In the genomic region with DNA sequence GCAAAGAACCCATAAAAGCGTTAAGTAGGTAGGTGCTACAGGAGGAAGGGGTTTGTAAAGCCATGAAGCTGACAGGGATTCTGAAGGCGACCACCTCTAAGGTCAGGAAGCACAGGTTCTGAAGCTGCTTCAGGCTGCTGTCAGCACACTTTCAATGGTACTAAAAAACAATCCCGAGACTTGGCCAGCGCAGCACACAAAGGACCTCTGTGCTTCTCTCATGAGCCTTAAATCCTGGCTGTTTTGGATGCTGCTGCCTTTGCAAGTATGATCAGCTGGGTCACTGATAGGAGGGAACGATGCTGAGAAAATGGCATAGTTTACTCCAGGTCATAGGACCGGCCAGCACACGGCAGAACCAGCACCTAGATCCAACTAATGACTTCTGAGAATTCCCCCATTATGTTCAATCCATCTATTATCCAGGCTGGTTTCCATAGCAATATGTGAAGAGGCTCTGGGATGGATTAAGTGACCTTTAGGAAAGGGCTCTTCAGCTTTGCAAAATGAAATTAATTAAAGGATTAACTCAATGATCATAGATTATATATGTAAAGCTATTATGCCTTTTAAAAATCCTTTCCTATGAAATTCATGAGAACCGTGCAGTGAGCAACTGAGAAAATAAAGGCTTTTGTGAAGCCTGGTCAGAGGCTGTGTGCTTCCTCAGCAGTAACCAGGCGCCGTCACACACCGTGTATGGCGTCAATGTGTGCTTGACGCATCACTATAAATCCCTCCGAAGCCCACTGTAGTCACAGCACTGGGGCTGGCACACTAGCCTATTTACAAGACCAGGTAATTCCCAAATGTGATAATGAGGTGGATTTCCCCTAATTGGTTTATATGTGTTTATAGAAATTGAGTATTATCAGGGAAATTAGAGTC, we compare ENCODE assay signal across 19 mouse cellular contexts.
A peak's percentile ranks its signal among the peaks of the same experiment; 100 is the strongest.
DNase-seq lines count a peak whose midpoint lies in the region; ATAC-seq and TF ChIP-seq lines count a peak whose summit lies in the region.
"Had no signal": no experiment of that assay in that cellular context is flagged by ENCODE, and none has a peak within 500 bp of the region (broad histone marks: within the 10 kb centered on the region; RNA-seq: fewer than 3 reads in every experiment).

No protein-coding gene starts in this region.

- no peak for TF ChIP-seq CTCF in layer of hippocampus, adult 2 months (conservative IDR thresholded peaks at IDR 0.05)

- H3K9ac ChIP-seq in forebrain, embryonic 15.5 days (replicated peaks): no peak overlapping the region
- H3K9ac ChIP-seq in neural tube, embryonic 13.5 days: no peak overlapping the region
- H3K9ac ChIP-seq: intestine, embryonic 15.5 days; lung, embryonic 15.5 days; stomach, embryonic 15.5 days had no signal

- H3K4me2 ChIP-seq in forebrain, embryonic 15.5 days (replicated peaks): no peak overlapping the region
- no peak overlapping the region for H3K4me2 ChIP-seq in neural tube, embryonic 13.5 days
- H3K4me2 ChIP-seq: intestine, embryonic 15.5 days; liver, embryonic 11.5 days; lung, embryonic 15.5 days; stomach, embryonic 15.5 days had no signal

- no peak overlapping the region for H3K27ac ChIP-seq in heart, embryonic 10.5 days
- H3K27ac ChIP-seq in forebrain, embryonic 15.5 days (replicated peaks): 0 out of 2 replicates have a peak overlapping the region, but pooled peaks have one; percentile 9
- H3K27ac ChIP-seq in midbrain, embryonic 10.5 days (replicated peaks): no peak overlapping the region
- H3K27ac ChIP-seq in neural tube, embryonic 13.5 days (replicated peaks): no peak overlapping the region; the same call in 1 of the 2 replicates
- H3K27ac ChIP-seq in layer of hippocampus, adult 2 months: no peak overlapping the region
- H3K27ac ChIP-seq: gastrocnemius, adult 2 months; intestine, embryonic 15.5 days; lung, embryonic 15.5 days; stomach, embryonic 15.5 days had no signal

- H3K4me3 ChIP-seq in heart, embryonic 10.5 days: no peak overlapping the region
- no peak overlapping the region for H3K4me3 ChIP-seq in forebrain, embryonic 15.5 days
- no peak overlapping the region for H3K4me3 ChIP-seq in midbrain, embryonic 10.5 days
- H3K4me3 ChIP-seq in neural tube, embryonic 13.5 days: no peak overlapping the region
- no peak overlapping the region for H3K4me3 ChIP-seq in layer of hippocampus, adult 2 months
- H3K4me3 ChIP-seq: gastrocnemius, adult 2 months; intestine, embryonic 15.5 days; lung, embryonic 15.5 days; stomach, embryonic 15.5 days had no signal

- peak; percentile 69; the same call in 1 of the 2 replicates for ATAC-seq in forebrain, embryonic 15.5 days (replicated peaks)
- peak; percentile 85 for ATAC-seq in neural tube, embryonic 13.5 days (ENCODE audit: low read depth)
- ATAC-seq: intestine, embryonic 15.5 days had no signal

- WGBS in heart, embryonic 10.5 days: 91% methylated on average over 14 of the region's 14 CpGs
- 16% methylated on average over 14 of the region's 14 CpGs for WGBS in forebrain, embryonic 15.5 days
- 42% methylated on average over 14 of the region's 14 CpGs for WGBS in midbrain, embryonic 10.5 days
- 52% methylated on average over 14 of the region's 14 CpGs for WGBS in neural tube, embryonic 13.5 days

- no peaks in the 10 kb centered on the region for H3K9me3 ChIP-seq in heart, embryonic 10.5 days
- H3K9me3 ChIP-seq in forebrain, embryonic 15.5 days: no peaks in the 10 kb centered on the region
- H3K9me3 ChIP-seq in midbrain, embryonic 10.5 days (replicated peaks): peaks cover 5% of the 10 kb centered on the region; the same call in 1 of the 2 replicates
- H3K9me3 ChIP-seq in neural tube, embryonic 13.5 days: no peaks in the 10 kb centered on the region
- H3K9me3 ChIP-seq: intestine, embryonic 15.5 days; lung, embryonic 15.5 days; stomach, embryonic 15.5 days had no signal

- peak; percentile 19 for DNase-seq in heart, embryonic 10.5 days (ENCODE audit: low spot score)
- DNase-seq in heart, postnatal 4 days: no peak
- peak; percentile 23 for DNase-seq in midbrain, embryonic 10.5 days (ENCODE audit: low spot score)
- DNase-seq in c-Kit-positive CD71-positive TER-119-positive erythroid progenitor cells, embryonic 14.5 days (ENCODE audit: low spot score): no peak
- DNase-seq in layer of hippocampus, adult 2 months (ENCODE audit: low spot score in 2 of 2): no peak
- DNase-seq in spleen, adult 18-20 months: no peak
- DNase-seq: adrenal gland, adult 2 months; B cell, adult 2 months; cerebellum, adult 2 months; gastrocnemius, adult 2 months; heart, adult 18-20 months; kidney, postnatal 25 days; left cerebral cortex, postnatal 4 days had no signal

- H3K27me3 ChIP-seq in heart, embryonic 10.5 days (ENCODE audit: insufficient read depth, poor library complexity, severe bottlenecking): no peaks in the 10 kb centered on the region
- H3K27me3 ChIP-seq in forebrain, embryonic 15.5 days: no peaks in the 10 kb centered on the region
- H3K27me3 ChIP-seq in midbrain, embryonic 10.5 days (ENCODE audit: low read depth, poor library complexity, severe bottlenecking): peaks cover 67% of the 10 kb centered on the region
- no peaks in the 10 kb centered on the region for H3K27me3 ChIP-seq in neural tube, embryonic 13.5 days
- H3K27me3 ChIP-seq: intestine, embryonic 15.5 days; lung, embryonic 15.5 days; stomach, embryonic 15.5 days had no signal

- peaks cover 24% of the 10 kb centered on the region; the same call in 1 of the 2 replicates for H3K36me3 ChIP-seq in heart, embryonic 10.5 days
- H3K36me3 ChIP-seq in forebrain, embryonic 15.5 days: no peaks in the 10 kb centered on the region
- peaks cover 33% of the 10 kb centered on the region for H3K36me3 ChIP-seq in midbrain, embryonic 10.5 days
- peaks cover 18% of the 10 kb centered on the region; the same call in 1 of the 2 replicates for H3K36me3 ChIP-seq in neural tube, embryonic 13.5 days
- H3K36me3 ChIP-seq: intestine, embryonic 15.5 days; stomach, embryonic 15.5 days had no signal

- H3K4me1 ChIP-seq in heart, embryonic 10.5 days: 0 out of 2 replicates have a peak, but pooled peaks cover 3% of the 10 kb centered on the region
- H3K4me1 ChIP-seq in forebrain, embryonic 15.5 days: peaks cover 10% of the 10 kb centered on the region
- H3K4me1 ChIP-seq in midbrain, embryonic 10.5 days: peaks cover 18% of the 10 kb centered on the region
- peaks cover 13% of the 10 kb centered on the region for H3K4me1 ChIP-seq in neural tube, embryonic 13.5 days (replicated peaks)
- H3K4me1 ChIP-seq: intestine, embryonic 15.5 days; lung, embryonic 15.5 days; stomach, embryonic 15.5 days had no signal

Comparison
In these comparisons a context has a peak if more than half of its experiments do, and no peak if none do; other contexts are left out.
1. DNase-seq: peak in heart, embryonic 10.5 days (single experiment) and midbrain, embryonic 10.5 days (single experiment); none in heart, postnatal 4 days (single experiment), c-Kit-positive CD71-positive TER-119-positive erythroid progenitor cells, embryonic 14.5 days (single experiment), layer of hippocampus, adult 2 months (0 of 2) and spleen, adult 18-20 months (0 of 2).